Mouse (Mus musculus) embryo, embryonic 9.5 days (tissue): ENCODE results near the gene Parp9.
"Not testable (repeated sequence)": the region's sequence is repeated elsewhere in the genome, so short reads cannot be mapped to it uniquely, and the experiment has no call there.

Experiments used
- DNase-seq: peaks from one replicate; pipeline ENCODE4 v3.0.0-alpha.2; 2017; ENCODE audit errors: extremely low spot score

Parp9 gene

DNA sequence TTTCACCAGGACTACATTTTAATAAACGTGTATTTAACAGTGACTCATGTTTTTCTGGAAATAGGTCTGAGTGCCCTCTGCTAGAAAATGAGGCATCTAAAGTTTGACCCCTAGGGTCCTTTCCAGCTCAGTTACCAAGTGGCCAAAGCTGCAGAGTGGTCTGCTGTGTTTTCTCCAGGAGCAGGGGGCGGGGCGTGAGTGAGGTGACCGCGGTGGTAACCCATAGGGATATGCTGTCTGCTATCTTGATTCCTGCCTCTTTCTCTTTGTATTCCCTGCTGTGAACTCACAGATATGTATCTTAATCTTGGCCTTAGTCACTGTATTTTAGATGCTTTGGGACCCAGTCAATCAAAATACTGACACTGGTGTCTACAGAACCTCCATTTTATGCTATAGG, 13.9 kb upstream of the Parp9 start:
- no peak for DNase-seq

DNA sequence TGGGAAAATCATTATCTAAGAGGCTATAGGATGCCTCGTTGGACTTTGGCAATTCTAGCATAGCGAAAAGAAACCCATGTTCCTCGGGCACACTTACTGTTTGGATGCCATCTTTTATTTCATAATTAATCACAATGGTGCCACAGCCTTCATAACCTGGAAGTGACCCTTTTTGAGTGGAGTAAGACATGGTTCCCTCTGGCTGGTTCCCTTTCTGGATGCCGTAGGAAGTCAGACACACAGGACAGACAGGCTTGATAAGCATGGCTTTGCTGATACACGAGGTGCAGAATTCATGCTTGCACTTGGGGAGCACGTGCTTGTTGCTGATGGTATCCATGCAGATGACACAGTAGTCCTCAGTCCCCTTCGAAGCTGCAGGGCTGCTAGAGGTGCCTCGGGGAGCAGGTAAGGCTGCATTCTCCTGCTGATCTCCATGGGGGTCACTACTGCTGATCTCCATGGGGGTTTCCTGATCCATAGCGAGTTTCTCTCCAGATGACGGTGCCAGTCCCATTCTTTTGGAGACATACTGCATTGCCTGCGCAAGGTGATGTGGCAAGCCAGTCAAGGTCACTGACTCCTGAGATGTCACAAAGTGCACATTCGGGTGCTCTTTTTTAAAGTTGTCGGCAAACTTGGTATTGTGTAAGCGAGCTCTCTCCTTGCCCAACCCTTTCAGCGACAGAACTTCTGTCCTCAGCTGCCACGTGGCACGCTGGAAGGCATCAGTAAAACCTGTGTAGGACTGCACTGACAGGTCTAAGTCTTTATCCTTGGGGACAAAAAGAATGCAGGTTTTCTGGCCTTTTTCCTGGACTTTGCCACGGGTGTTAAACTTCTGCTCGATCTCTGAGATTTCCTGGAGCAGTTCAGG, 5.9 kb upstream of the Parp9 start:
- no peak for DNase-seq

DNA sequence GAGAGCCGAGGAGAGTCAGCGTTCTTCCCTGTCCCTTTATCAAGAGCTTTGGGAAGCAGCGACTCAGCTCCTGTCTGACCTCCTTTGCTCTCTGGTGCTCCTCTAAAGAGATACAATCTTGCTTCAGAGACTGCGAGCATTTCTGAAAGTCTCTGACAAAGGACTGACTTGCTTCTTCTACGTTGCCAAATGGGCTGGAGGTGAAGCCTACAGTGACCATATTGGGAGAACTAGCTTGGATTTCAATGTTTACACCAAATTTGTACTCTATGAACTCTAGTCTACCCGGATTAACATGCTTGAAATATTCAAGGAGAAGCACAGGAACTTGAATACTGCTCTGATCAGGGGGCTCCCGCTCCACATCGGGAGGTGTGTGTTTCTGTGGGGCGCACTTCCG, 5.1 kb upstream of the Parp9 start:
- DNase-seq, result no peak

DNA sequence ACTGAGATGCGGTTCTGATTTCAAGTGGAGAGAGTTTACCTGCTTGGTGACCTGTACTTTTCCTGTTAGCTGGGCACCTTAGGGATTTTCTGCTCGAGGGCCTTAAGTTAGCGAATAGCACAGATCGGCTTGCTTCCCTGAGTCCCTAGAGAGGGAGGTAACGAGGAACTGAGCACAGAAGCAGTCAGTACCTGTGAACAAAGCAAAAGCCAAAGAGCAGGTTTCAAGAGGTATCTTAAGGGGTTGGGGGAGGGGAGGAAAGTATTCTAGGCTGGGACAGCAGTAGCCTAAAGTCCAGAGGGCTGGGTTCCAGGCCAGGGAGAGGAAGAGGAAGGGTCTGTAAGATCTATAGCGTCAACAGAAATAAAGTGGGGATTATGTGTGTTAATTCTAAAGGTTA, 991 bp downstream of the Parp9 start:
- DNase-seq, result no peak

DNA sequence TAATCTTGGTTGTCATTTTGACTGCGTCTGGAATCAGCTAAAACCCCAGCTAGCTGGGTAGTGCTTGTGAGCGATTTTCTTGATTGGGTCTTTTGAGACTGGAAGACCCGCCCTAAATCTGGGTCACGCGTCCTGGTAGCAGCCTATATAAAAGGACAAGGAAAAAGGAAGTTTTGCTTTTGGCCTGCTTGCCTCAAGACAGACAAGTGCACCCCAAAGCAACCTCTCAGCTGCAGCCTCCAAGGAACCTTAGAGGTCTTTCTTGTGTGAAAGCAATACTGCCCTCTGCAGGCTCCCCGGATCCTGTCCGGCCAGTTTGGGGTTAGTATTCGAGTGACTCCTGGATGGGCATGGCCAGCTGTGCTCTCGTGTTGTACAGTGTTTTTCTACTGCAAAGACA, 1.4 kb downstream of the Parp9 start:
- DNase-seq, result peak; percentile 71

DNA sequence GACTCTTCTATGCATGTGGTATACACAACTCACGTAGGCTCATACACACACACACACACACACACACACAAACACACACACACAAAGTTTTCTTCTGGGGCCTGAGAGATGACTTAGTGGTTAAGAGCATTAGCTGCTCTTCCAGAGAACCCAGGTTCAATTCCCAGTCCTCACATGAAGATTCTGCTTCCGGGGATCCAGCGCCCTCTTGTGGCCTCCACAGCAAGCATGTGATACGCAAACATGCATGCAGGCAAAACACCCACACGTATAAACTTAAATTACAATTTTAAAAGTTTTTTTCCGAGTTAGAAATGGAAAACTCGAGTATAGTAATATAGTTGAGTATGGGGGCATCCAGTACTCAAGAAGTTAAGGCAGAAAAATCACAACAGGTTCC, 3.1 kb downstream of the Parp9 start:
- DNase-seq, result no peak

DNA sequence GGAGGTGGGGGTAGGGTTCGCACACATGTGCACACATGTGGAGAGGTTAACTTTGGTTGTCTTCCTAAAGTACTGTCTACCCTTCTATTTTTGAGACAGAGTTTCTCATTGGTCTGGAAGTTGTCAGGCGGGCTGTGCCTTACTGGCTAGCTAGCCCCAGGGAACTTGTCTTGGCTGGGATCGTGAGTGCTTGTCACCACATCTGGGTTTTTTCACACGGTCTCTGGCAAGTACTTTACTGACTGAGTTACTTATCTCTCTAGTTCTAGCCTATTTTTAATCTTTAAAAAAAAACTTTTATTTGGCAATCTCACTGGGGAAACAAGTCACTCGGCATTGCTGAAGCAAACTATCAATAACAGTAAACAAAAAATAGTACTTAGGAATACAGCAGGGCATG, 11.0 kb downstream of the Parp9 start:
- DNase-seq, result no peak

DNA sequence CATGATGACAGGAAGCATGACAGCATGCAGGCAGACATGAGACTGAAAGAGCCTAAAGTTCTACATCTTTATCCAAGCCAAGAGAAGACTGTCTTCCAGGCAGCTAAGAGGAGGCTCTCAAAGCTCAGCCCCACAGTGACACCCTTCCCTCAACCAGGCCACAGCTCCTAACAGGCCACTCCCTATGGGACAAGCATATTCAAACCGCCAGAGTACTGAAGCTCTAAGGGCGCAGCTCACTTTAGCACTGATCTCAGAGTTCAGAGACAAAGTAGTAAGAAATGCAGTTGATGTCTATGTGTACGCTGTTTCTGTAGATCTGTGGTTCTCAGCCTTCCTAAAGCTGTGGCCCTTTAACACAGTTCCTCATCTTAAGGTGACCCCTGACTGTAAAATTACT, 12.9 kb downstream of the Parp9 start:
- DNase-seq, result no peak

DNA sequence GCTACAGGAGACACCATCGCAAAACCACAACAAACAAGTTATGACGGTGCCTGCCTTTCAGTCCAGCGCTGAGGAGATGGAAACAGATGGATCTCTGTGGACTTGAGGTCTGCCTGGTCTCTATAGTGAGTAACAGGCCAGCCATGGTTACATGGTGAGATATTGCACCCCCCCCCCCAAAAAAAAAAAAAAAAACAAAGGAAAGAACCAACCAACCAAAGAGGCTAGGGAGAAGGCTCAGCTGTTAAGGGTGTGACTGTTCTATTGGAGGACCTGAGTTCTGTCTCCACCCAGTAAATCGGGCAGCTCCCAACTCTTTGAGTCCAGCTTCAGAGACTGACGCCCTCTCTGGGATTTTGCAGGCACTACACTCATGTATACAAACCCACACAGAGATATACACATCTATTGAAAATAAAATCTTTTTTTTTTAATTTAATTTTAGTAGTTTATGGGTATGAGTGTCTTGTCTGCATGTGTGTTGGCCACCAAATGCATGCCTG, 14.4 kb downstream of the Parp9 start:
- DNase-seq, result no peak

DNA sequence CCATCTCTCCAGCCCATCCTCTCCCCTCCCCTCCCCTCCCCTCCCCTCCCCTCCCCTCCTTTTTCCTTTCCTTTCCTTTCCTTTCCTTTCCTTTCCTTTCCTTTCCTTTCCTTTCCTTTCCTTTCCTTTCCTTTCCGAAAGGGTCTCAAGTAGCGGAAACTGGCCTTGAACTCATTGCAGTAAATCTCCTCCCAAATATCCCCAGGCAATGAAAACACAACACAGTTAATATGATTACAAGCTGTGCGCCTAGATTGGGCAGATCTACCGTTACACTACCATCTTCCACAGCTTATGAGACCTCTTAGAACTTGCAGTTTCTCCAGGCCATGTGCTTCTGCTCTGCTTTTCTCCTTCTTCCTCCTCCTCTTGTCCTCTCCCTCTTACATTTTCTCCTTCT, 27.7 kb downstream of the Parp9 start:
- DNase-seq, result not testable (repeated sequence)

DNA sequence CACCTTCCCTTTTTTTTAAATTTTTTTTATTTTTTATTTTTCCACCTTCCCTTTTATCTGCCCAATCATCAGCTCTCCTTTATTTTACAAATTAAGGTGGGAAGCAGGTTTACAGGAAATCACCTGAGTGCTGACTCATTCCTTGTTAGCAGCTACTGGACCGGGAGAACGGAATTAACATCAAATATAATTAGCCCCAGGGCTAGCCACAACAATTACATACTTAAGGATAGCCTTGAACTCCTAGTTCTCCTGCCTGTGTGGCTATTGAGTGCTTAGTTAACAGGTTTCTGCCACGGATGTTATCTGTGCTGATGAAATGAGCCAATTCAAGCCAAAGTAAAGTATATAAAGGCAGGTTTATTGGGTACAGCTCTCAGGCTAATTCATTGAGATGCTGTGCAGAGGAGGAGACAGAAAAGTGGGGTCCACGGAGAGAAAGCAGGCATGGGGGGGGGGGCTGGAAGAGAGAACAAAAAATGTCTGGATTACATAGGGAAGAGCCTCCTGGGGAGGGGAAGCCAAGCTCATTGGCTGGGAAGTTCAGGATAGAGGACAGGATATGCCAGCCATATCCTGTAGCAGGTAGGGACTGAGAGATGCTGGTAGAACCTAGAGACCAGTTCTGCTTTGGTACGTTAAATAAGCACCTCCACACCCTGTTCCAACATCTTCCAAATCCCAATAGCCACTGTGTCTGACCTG, 28.3 kb downstream of the Parp9 start:
- DNase-seq, result no peak

DNA sequence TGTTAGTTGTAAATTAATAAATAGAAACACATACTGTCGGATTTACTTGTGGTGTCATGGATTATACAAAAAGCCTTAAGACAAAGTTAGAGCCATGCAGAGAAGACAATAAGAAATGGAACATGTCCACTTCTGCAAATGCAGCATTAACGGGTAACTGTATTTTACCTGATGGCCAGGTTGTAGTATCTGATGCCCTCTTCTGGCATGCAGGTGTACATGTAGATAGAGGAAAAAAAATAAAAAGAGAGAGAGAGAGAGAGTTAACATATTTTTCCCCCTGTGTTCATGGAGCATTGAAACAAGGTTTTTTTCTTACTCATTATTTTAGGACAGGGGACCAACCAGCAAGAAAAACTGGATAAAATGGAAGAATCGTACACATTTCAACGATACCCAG, 29.0 kb downstream of the Parp9 start:
- DNase-seq, result no peak

DNA sequence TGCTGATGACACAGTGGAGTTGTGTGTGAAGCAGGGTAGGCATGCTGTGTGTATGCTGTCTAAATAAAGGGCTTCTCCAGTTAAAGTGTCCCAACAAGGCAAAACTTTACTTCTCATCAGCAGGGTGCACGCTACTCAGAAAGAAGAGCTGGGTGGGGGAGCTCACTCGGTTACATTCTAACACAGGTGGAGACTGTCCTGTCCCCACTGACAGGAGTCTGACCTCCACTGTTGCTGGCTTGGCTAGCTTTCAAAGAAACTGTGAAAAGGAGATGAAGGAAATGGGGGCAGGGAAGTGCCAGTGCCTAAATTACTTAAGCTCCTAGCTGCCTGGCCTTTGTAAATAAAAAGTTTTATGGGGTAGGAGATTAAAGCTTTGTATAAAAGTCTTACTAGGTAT, 29.9 kb downstream of the Parp9 start:
- DNase-seq, result no peak

DNA sequence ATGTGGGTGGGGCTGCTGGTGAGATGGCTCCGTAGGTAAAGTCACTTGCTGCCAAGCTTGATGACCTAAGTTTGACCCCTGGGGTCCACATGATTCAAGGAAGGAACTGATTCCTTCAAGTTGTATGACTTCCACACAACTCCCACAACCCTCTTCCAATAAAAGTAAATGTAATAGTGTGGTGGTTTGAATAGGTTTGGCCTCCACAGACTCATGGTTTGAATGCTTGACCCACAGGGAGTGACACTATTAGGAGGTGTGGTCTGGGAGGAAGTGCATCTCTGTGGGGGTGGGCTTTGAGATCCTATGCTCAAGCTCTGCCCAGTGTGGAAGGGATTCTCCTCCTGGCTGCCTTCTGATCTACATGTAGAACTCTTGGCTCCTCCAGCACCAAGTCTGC, 35.8 kb downstream of the Parp9 start:
- DNase-seq, result no peak

DNA sequence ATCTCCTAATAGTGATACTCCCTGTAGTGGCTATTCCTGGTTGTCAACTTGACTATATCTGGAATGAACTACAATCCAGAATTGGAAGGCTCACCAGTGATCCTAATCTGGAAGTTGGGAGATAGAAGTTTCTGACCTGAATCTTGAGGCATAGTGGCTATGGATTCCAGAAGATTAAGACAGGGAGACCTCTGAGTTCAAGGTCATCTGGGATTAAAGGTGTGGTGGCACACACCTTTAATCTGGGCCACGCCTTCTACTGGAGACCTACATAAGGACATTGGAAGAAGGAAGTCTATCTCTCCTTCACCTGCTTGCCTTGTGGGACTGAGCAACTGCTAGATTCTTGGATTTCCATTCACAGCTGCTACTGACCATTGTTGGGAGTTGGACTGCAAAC, 40.2 kb downstream of the Parp9 start, which contains the start of gene Kpna1:
TSS of gene Kpna1 (plus strand) at position 301 of the 400 bp plus-strand sequence.
- DNase-seq, result not testable (repeated sequence)

DNA sequence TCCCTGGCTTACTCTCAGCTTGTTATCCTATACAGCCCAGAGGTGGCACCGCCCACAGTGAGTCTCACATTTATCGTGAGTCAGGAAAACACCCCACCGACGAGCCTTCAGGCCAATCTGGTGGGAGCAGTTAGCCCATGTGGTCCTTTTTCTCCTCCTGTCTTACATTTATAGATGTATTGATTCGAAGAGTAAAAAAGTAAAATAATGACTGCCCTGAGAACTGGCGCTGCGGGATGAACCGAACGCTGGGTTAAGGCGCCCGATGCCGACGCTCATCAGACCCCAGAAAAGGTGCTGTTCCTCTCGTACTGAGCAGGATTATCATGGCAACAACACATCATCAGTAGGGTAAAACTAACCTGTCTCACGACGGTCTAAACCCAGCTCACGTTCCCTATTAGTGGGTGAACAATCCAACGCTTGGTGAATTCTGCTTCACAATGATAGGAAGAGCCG, 43.1 kb downstream of the Parp9 start:
- DNase-seq, result peak; percentile 100

DNA sequence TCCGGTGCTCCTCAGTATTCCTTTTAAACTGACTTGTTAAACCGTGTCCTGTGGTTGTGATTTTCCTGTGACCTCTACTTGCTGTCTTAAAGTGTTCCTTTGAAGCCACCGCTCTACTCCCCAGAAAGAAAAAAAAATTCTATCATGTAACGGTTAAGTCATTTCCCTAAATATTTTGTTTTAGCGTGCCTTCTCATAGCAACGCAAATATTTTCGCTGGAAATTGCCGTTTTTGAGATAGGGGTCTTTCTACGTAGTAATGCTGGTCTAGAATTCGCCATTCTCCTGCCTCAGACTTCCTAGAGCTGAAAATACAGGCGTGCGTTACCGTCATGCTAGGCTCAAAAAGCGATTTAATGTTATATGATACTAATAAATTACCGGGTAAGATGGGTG, 44.2 kb downstream of the Parp9 start:
- DNase-seq, result peak; percentile 27

DNA sequence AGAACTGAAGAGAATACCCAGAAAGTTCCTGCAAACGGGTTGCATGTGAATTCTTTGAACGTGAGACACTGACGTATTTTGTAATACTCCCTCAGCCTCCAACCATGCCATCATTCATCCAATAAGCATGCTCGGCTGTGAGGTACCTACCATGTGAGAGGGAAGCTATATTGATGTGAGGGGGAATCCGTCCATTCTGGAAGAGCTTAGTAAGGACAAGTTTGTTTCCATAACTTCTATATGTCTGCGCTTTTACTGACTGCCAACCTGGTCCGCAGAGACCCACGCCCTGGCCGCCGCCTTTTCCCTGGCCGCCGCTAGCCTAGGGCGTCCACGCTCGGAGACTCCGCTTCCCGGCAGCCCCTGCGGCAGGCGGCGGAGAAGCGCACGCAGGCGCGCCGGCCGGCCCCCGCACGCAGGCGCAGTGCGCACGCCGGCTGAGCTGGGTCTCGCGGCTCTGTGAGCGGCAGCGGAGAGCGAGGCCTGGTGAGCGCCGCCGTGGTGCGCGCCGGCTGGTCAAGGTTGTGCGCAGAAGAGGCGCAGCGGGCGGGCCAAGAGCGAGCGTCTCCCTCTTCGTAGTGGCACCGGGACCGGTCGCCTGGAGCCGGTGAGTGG, 44.7 kb downstream of the Parp9 start:
- DNase-seq, result peak; percentile 92

DNA sequence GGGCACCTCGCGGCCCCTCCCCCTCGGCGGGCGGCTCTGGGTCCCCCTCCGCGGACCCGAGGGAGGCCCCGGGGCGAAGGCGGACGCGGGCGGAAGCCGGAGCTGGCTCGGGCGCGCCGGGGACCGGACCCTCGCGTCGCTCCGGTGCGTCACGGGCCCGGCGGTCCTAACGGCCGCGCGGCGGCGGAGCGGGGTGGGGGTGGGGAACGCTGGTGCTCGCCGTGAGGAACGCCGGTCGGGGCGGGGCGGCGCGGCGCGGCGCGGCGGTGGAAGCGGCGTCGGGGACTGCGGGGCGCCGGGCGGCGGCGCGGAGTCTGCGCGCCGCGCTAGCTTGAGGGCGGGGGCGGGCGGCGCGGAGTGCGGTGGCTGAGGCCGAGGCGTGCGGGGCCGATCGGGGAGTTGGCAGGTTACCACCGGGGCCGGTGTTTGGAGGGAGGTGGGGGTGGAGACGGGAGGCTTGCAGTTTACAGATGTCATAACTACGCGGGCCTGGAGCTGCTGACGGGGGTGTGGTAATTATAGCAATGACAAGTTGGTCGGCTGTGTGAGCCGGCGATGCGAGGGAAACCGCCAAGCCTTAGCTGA, 45.3 kb downstream of the Parp9 start:
- DNase-seq, result peak; percentile 54

DNA sequence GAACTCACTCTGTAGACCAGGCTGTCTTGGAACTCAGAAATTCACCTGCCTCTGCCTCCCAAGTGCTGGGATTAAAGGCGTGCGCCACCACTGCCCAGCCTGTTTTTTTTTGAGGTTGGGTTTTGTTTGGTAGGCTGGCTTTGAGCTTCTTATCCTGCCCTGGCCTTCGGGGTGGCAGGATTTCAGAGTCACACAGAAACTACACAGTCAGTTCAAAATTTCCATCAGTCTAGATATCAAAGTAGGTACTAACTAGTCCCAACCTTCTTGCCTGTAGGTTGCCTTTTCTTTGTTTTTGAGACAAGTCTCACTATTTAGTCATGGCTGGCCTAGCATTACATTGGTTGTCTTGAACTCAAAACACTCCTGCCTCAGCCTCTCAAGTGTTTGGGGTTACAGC, 46.2 kb downstream of the Parp9 start:
- DNase-seq, result no peak

DNA sequence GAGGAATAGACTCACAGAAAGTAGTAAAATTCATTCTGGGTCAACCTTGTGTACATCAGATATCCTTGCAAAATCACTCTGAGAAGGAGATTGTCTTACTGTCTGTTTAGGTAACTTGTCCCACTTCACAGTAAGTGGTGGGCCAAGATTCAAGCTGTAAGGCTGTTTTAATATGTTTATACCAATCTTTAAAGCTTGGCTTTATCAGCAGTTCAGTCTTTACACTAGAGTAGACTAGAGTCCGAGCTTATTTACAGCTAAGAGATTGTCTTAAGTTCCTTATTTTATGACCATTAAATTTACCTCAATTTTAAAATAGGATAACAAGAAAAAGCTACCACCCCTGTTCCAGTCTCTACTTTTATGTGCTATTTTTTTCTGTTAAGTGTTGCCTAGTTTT, 49.7 kb downstream of the Parp9 start:
- DNase-seq, result no peak

DNA sequence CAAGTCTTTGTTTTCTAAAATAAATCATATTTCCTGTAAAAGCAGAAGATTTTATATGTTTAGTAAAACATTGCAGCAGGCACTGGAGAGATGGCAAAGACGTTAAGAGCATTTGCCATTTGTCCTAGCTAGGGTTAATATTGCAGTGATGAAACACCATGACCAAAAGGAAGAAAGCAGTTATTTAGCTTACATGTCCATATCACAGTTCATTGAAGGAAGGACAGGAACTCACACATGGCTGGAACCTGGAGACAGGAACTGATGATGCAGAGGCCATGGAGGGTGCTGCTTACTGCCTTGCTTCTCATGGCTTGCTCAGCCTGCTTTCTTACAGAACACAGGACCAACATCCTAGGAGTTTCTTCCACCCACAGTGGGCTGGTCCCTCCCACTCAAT, 54.1 kb downstream of the Parp9 start:
- no peak for DNase-seq
